7 mouse cellular contexts compared by ENCODE assay signal in genomic region chr17:63498717-63499635, GRCm38 (mm10). TPM values are rescaled to one million over a fixed set of nuclear protein-coding genes. Genes with fewer than 3 reads are reported as not detected.
DNase-seq lines count a peak whose midpoint lies in the region; ATAC-seq and TF ChIP-seq lines count a peak whose summit lies in the region.

No protein-coding gene starts in this region.

- peak overlapping the region; percentile 81 for H3K4me2 ChIP-seq in hindbrain, embryonic 16.5 days (ENCODE audit: low read length)
- peak overlapping the region; percentile 64 for H3K4me2 ChIP-seq in limb, embryonic 15.5 days
- H3K4me2 ChIP-seq in midbrain, embryonic 16.5 days (ENCODE audit: low read length) = peak overlapping the region; percentile 71

- under 1% methylated on average over 77 of the region's 90 CpGs for WGBS in cerebellum, adult 2 months
- 0% methylated on average over 42 of the region's 90 CpGs for WGBS in hindbrain, embryonic 16.5 days
- under 1% methylated on average over 70 of the region's 90 CpGs for WGBS in limb, embryonic 15.5 days
- whole genome bisulfite sequencing in midbrain, embryonic 16.5 days = 2% methylated on average over 56 of the region's 90 CpGs

- ATAC-seq in hindbrain, embryonic 16.5 days = peak; percentile 78
- peak; percentile 68 for ATAC-seq in limb, embryonic 15.5 days (ENCODE audit: insufficient number of reproducible peaks, low FRiP score, low TSS enrichment, low read depth)
- ATAC-seq in midbrain, embryonic 16.5 days = peak; percentile 62

- no peak for TF ChIP-seq POLR2A in cerebellum, adult 2 months (IDR thresholded peaks at IDR 0.05; ENCODE audit: borderline replicate concordance, insufficient read depth, low read length)

- H3K4me3 ChIP-seq in cerebellum, adult 2 months (replicated peaks; ENCODE audit: insufficient read depth, low read depth, low read length) = peak overlapping the region; percentile 83
- peak overlapping the region; percentile 98 for H3K4me3 ChIP-seq in gastrocnemius, adult 2 months
- H3K4me3 ChIP-seq in hindbrain, embryonic 16.5 days (ENCODE audit: low read length) = peak overlapping the region; percentile 61
- peak overlapping the region; percentile 92 for H3K4me3 ChIP-seq in limb, embryonic 15.5 days
- H3K4me3 ChIP-seq in midbrain, embryonic 16.5 days (ENCODE audit: low read depth, low read length) = peak overlapping the region; percentile 96

- peaks cover 8% of the 10 kb centered on the region; the same call in 1 of the 2 replicates for H3K4me1 ChIP-seq in cerebellum, adult 2 months (ENCODE audit: control insufficient read depth, insufficient read depth, low read length)
- H3K4me1 ChIP-seq in hindbrain, embryonic 16.5 days (ENCODE audit: control insufficient read depth, insufficient read depth, low read depth, low read length) = peaks cover 29% of the 10 kb centered on the region
- peaks cover 33% of the 10 kb centered on the region for H3K4me1 ChIP-seq in limb, embryonic 15.5 days
- H3K4me1 ChIP-seq in midbrain, embryonic 16.5 days (ENCODE audit: control insufficient read depth, insufficient read depth, low read length) = peaks cover 41% of the 10 kb centered on the region

- H3K9me3 ChIP-seq in hindbrain, embryonic 16.5 days (ENCODE audit: control insufficient read depth, low read length) = no peaks in the 10 kb centered on the region
- H3K9me3 ChIP-seq in limb, embryonic 15.5 days = no peaks in the 10 kb centered on the region
- H3K9me3 ChIP-seq in midbrain, embryonic 16.5 days (replicated peaks; ENCODE audit: control insufficient read depth, low read length, poor library complexity, severe bottlenecking) = no peaks in the 10 kb centered on the region

- no peaks in the 10 kb centered on the region for H3K27me3 ChIP-seq in cerebellum, adult 2 months (ENCODE audit: control insufficient read depth, insufficient read depth, low read length)
- no peaks in the 10 kb centered on the region for H3K27me3 ChIP-seq in hindbrain, embryonic 16.5 days (replicated peaks; ENCODE audit: control insufficient read depth, insufficient read depth, low read length)
- H3K27me3 ChIP-seq in limb, embryonic 15.5 days = no peaks in the 10 kb centered on the region
- H3K27me3 ChIP-seq in midbrain, embryonic 16.5 days (ENCODE audit: control insufficient read depth, insufficient read depth, low read depth, low read length) = no peaks in the 10 kb centered on the region

- H3K36me3 ChIP-seq in hindbrain, embryonic 16.5 days (ENCODE audit: control insufficient read depth, insufficient read depth, low read length) = no peaks in the 10 kb centered on the region
- H3K36me3 ChIP-seq in limb, embryonic 15.5 days = no peaks in the 10 kb centered on the region
- H3K36me3 ChIP-seq in midbrain, embryonic 16.5 days (ENCODE audit: control insufficient read depth, insufficient read depth, low read length) = no peaks in the 10 kb centered on the region

- intact Hi-C loops in gastrocnemius, adult 2 months (cut with DNase I) = no loop called here

- DNase-seq in R1 (ENCODE audit: low read depth, low spot score) = peak; percentile 63
- peak; percentile 54 to 59 for DNase-seq in cerebellum, adult 2 months
- peak; percentile 71 for DNase-seq in gastrocnemius, adult 2 months
- DNase-seq in spleen, postnatal 4 days (ENCODE audit: low spot score in 2 of 2) = peak; percentile 39 to 78

- peak overlapping the region; percentile 87 for H3K27ac ChIP-seq in cerebellum, adult 2 months (ENCODE audit: insufficient read depth, low read length)
- peak overlapping the region; percentile 99 for H3K27ac ChIP-seq in gastrocnemius, adult 2 months
- peak overlapping the region; percentile 89 for H3K27ac ChIP-seq in hindbrain, embryonic 16.5 days (ENCODE audit: low read depth, low read length)
- H3K27ac ChIP-seq in limb, embryonic 15.5 days = peak overlapping the region; percentile 98
- H3K27ac ChIP-seq in midbrain, embryonic 16.5 days (ENCODE audit: low read length) = peak overlapping the region; percentile 97

- H3K9ac ChIP-seq in hindbrain, embryonic 16.5 days (ENCODE audit: low read depth, low read length) = peak overlapping the region; percentile 84
- peak overlapping the region; percentile 99 for H3K9ac ChIP-seq in limb, embryonic 15.5 days
- H3K9ac ChIP-seq in midbrain, embryonic 16.5 days (ENCODE audit: low read depth, low read length) = peak overlapping the region; percentile 99

- no peak for TF ChIP-seq CTCF in cerebellum, adult 2 months (IDR thresholded peaks at IDR 0.05; ENCODE audit: borderline replicate concordance, insufficient read depth, low read depth, low read length)
- no peak for TF ChIP-seq CTCF in gastrocnemius, adult 2 months (IDR thresholded peaks at IDR 0.05)

RNA-seq across cellular contexts. Expression of gene Fbxl17, which starts 0.8 kb away (rescaled TPM):
- polyA plus RNA-seq in cerebellum, adult 2 months (2012; rRNA removed) = 19.4 and 21.5 TPM in 2 replicates
- total RNA-seq in gastrocnemius, adult 2 months (2021) = 10 to 100 TPM; 46.3 to 49.5 TPM
- 9.5 and 10.5 TPM in 2 replicates for polyA plus RNA-seq in hindbrain, embryonic 16.5 days (2015; fragmentation: Nextera tagmentation; extraction: Ambion mirVana)
- 6.4 and 7.8 TPM in 2 replicates for polyA plus RNA-seq in limb, embryonic 15.5 days (2015; fragmentation: Nextera tagmentation; extraction: Ambion mirVana)
- 22.1 and 22.7 TPM in 2 replicates for polyA plus RNA-seq in midbrain, embryonic 16.5 days (2015; fragmentation: Nextera tagmentation; extraction: Ambion mirVana)

Comparison
In these comparisons a context has a peak if more than half of its experiments do, and no peak if none do; other contexts are left out.
1. Peak in every context shown above with its lines: DNase-seq, ATAC-seq, H3K4me3 ChIP-seq and H3K27ac ChIP-seq.